Mouse (Mus musculus) heart, postnatal 0 days (tissue): ENCODE results near the gene Bmf.

Experiments
- CTCF ChIP-seq: IDR thresholded peaks from 2 replicates; pipeline ENCODE4 v1.5.1; 2016; ENCODE audit warnings: antibody characterized with exemption, control low read depth, low read depth
- EP300 ChIP-seq: IDR thresholded peaks from 2 replicates; pipeline ENCODE4 v1.6.1; 2016; ENCODE audit warnings: antibody characterized with exemption, low read depth

GRCm38 (mm10) chr2:118546104-118546797, 3.2 kb downstream of the Bmf start:
- TF ChIP-seq CTCF (no peak), EP300 (no peak)
